Mouse (Mus musculus) cerebellum, adult 2 months (tissue): ENCODE measurements around the gene Fgfr2.

ENCODE experiments used
- CTCF ChIP-seq: fragments of 200-500 bp; IDR thresholded peaks from 2 replicates; pipeline ENCODE4 v1.5.1; 2011; ENCODE audit warnings: low read depth, mild to moderate bottlenecking, control low read depth, low read length, moderate library complexity, borderline replicate concordance; ENCODE audit not compliant: insufficient read depth
- POLR2A ChIP-seq: fragments of 200-500 bp; IDR thresholded peaks from 2 replicates; pipeline ENCODE4 v1.6.1; 2011; ENCODE audit warnings: low read length, control low read depth, borderline replicate concordance; ENCODE audit not compliant: insufficient read depth

DNA sequence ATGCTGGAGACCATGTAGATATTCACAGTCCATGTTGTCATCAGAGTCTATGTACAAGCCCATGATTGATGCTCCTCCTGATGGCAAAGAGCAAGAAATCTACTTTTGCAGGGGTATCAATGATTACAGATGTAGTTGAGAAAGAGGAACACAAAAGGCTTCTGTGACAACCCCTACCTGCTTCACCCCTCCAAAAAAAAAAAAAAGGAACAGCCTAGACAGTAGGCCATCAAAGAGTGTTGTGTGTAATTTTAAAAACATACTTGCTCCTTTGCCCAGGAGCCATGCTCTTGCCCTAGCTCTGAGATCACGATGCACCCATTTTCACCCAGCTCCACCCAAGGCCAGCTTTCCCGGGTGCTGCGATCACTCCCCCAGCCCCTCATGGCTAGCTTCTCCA, 626.0 kb downstream of the Fgfr2 start:
- TF ChIP-seq CTCF (no peak), POLR2A (no peak)
